Mouse (Mus musculus) adrenal gland, postnatal 0 days (tissue): ENCODE measurements around the gene Gm21836. TPM values are rescaled to one million over a fixed set of nuclear protein-coding genes. Genes with fewer than 3 reads are reported as not detected.

Experiments used
- polyA plus RNA-seq: library from polyadenylated mRNA; unstranded; fragments of >200 nt; fragmentation: Nextera tagmentation; extraction: Ambion mirVana; gene quantifications from 2 replicates; pipeline ENCODE4 v1.2.1, GENCODE M21; 2015

Gene Gm21836
- polyA plus RNA-seq = not detected in 2 replicates

DNA sequence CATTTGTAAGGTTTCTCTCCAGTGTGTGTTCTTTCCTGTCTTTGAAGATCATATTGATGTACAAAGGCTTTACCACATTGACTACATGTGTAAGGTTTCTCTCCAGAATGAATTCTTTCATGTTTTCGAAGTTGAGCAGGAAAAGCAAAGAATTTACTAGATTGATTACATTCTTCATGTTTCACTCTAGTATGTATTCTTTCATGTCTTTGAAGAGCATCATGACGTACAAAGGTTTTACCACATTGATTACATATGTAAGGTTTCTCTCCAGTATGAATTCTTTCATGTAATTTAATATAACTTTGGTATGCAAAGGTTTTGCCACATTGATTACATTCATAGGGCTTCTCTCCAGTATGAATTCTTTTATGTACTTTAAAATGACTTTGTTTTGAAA is at the start of gene Gm21836:
Gene Gm21836 (minus strand): TSS at position 101 of the 400 bp plus-strand sequence.

DNA sequence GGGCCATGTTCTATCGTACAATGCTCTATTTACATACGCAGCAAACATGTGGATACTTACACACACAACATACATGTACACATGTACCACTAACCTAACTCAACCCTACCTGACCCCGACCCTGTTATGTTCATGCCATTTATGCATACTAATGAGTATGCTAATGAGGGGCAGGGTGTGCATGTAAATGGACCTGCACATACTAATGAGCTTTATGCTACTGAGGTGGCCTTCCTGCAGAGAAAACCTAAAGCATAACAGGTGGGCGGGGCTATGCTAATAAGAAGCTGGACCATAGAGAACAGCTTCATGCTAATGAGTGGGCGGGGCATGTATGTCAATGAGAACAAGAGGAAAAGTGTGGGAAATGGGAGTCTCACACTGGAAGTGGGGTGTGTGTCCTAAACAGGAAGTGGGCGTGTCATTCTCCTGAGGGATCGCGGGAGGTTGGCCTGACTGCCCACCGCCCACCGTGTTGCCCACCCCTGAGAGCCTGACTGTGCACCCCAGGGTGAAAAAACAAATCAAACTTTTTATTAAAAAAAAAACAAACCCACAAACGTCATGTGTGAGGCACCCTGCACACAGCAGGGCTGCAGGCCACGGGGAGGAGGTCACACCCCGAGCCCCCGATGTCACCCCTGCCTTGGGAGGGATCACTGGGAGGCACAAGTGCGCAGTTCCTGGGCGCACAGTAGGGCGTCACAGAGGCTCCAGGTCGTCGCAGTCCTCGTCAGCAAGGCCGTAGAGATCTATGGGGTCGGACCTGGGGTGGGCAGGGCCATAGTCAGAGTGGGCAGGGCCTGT is 17.3 kb downstream of the Gm21836 start, which contains the start of gene Ppp2r3d:
Gene Ppp2r3d (minus strand): TSS at position 803 of the 807 bp plus-strand sequence.

Other genes with a start within 250 kb of the Gm21836 start
- 10.5 and 12.1 TPM in 2 replicates for gene 2010315B03Rik, start 181.1 kb downstream of the Gm21836 start, polyA plus RNA-seq
- gene Ppp2r3d, start 16.9 kb downstream of the Gm21836 start, polyA plus RNA-seq = 110 and 124 TPM in 2 replicates